Mouse (Mus musculus): ENCODE measurements around the gene Hexdc.

DNA sequence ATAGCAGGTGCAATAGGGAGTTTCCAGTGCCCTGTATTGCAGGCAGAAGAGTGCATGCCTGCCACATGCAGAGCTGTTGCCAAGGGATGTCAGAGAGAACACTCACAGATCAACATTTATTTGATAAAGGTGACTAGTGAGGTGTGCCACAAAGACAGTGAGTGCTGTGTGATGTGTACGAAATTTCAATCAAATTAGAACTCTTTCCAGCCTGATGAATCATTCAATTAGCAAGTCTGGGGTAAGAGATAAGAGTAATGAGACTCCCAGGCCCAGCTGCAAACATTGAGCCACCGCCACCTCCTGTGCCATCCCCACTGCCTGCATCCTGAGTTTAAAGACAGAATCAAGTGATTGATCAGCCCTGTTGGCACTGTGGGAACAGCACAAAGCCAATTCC lies 11.5 kb upstream of the Hexdc start:
- TF ChIP-seq POLR2A (IDR thresholded peaks at IDR 0.05; ENCODE audit: insufficient read depth, low read depth, low read length), result no peak
- no peak for TF ChIP-seq CTCF (IDR thresholded peaks at IDR 0.05; ENCODE audit: insufficient read depth, low read depth, low read length)

All from olfactory bulb, adult 2 months (tissue).